Mouse (Mus musculus) liver, adult 2 months (tissue): ENCODE measurements at regions not wholly inside any gene's neighbourhood (a gene's known extent, or its start where the extent isn't known, plus 50 kb on each side); places are given as distances from the start of the nearest gene placed in this dataset.

Experiments used
- DNase-seq: peaks from one replicate; pipeline ENCODE4 v3.0.0-alpha.2; 2011; ENCODE audit warnings: low read depth, low spot score; ENCODE audit errors: extremely low read depth
- H3K27ac ChIP-seq: fragments of 200-500 bp; replicated peaks from 2 replicates; pipeline ENCODE4 v1.5.1; 2012; ENCODE audit warnings: low read depth, mild to moderate bottlenecking, control low read depth, inconsistent platforms, low read length; ENCODE audit not compliant: insufficient read depth
- H3K27me3 ChIP-seq: fragments of 200-500 bp; 2 replicates; pipeline ENCODE4 v1.6.1; 2012; ENCODE audit warnings: mild to moderate bottlenecking, moderate library complexity, low read length, inconsistent platforms; ENCODE audit not compliant: control insufficient read depth, insufficient read depth
- H3K36me3 ChIP-seq: fragments of 200-500 bp; 2 replicates; pipeline ENCODE4 v1.6.1; 2012; ENCODE audit warnings: low read length, inconsistent platforms; ENCODE audit not compliant: control insufficient read depth, insufficient read depth
- H3K4me1 ChIP-seq: fragments of 200-500 bp; 2 replicates; pipeline ENCODE4 v1.6.1; 2011; ENCODE audit warnings: low read length; ENCODE audit not compliant: control insufficient read depth, insufficient read depth
- H3K4me3 ChIP-seq: fragments of 200-500 bp; 2 replicates; pipeline ENCODE4 v1.5.1; 2011; ENCODE audit warnings: low read depth, mild to moderate bottlenecking, control low read depth, low read length, moderate library complexity; ENCODE audit not compliant: insufficient read depth
- H3K79me2 ChIP-seq: fragments of 200-500 bp; 2 replicates; pipeline ENCODE4 v1.6.1; 2012; ENCODE audit warnings: inconsistent platforms, mild to moderate bottlenecking, low read length, moderate library complexity; ENCODE audit not compliant: control insufficient read depth, insufficient read depth
- H3K9ac ChIP-seq: fragments of 200-500 bp; 2 replicates; pipeline ENCODE4 v1.6.1; 2012; ENCODE audit warnings: low read depth, mild to moderate bottlenecking, control low read depth, inconsistent platforms, low read length
- CTCF ChIP-seq: fragments of 200-500 bp; IDR thresholded peaks from 2 replicates; pipeline ENCODE4 v1.5.1; 2011; ENCODE audit warnings: low read depth, low read length, control low read depth
- POLR2A ChIP-seq: fragments of 200-500 bp; IDR thresholded peaks from 2 replicates; pipeline ENCODE4 v1.6.1; 2011; ENCODE audit warnings: low read length, control low read depth; ENCODE audit not compliant: insufficient read depth; ENCODE audit errors: extremely low read depth
- WGBS: fragments of 180-500 bp; shearing (Covaris S2); methylation state at CpG from one replicate; pipeline ENCODE4 v1.1.7; 2018; 5-methylcytosine and 5-hydroxymethylcytosine counted together

DNA sequence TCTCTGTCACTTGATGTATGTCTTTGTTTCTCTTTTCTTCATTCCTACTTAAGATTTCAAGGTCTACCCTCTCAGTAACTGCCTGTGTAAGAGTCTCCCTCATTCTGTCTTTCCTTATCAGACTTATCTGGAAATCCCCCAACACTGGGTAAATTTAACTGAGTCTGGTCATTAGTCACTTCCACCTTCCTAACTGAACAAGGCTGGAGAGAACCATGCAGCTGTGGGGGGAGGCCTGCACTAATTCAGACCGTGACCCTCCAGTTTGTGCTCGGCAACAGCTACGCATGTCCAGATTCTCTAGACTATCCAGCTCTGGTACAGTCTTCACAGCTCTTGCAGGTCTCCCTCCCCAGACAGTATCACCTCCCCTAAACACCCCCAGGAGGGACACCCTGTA, 103.3 kb downstream of the Prox1 start:
- 96% methylated on average over 3 of the region's 3 CpGs for WGBS

DNA sequence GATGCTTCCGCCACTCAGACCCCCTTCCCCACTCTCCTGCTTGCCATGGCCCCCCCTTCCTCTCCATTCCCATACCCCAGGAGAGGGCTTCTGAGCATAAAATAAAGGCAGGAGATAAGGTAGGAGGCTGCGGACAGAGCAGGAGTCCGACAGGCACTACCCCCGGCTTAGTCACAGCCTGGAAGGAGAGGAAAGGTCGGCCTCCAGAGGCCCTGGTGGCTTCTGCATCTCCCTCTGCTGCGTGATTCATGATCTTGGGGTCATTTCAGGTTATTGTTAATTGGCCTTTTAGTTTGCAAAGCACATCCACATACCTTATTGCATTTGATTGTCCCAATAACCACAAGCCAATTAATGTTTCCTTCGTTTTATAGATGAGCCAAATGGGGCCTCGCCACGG, 104.1 kb downstream of the Prox1 start:
- Histone ChIP-seq H3K36me3 (no peaks in the 10 kb centered on the region), H3K79me2 (no peaks in the 10 kb centered on the region), H3K27me3 (no peaks in the 10 kb centered on the region), H3K4me3 (no peak overlapping the region), H3K9ac (no peak overlapping the region), H3K27ac (no peak overlapping the region), H3K4me1 (no peaks in the 10 kb centered on the region; the same call in 1 of the 2 replicates)
- no peak for DNase-seq
- 90% methylated on average over 9 of the region's 9 CpGs for WGBS
- no peak for TF ChIP-seq CTCF
- TF ChIP-seq POLR2A, result no peak

More for the DNA sequence above, 103.3 kb downstream of the Prox1 start:
- Histone ChIP-seq H3K36me3 (no peaks in the 10 kb centered on the region), H3K9ac (no peak overlapping the region), H3K27ac (no peak overlapping the region), H3K4me1 (no peaks in the 10 kb centered on the region; the same call in 1 of the 2 replicates), H3K27me3 (no peaks in the 10 kb centered on the region), H3K4me3 (no peak overlapping the region), H3K79me2 (no peaks in the 10 kb centered on the region)
- DNase-seq, result no peak
- no peak for TF ChIP-seq CTCF
- TF ChIP-seq POLR2A, result no peak

DNA sequence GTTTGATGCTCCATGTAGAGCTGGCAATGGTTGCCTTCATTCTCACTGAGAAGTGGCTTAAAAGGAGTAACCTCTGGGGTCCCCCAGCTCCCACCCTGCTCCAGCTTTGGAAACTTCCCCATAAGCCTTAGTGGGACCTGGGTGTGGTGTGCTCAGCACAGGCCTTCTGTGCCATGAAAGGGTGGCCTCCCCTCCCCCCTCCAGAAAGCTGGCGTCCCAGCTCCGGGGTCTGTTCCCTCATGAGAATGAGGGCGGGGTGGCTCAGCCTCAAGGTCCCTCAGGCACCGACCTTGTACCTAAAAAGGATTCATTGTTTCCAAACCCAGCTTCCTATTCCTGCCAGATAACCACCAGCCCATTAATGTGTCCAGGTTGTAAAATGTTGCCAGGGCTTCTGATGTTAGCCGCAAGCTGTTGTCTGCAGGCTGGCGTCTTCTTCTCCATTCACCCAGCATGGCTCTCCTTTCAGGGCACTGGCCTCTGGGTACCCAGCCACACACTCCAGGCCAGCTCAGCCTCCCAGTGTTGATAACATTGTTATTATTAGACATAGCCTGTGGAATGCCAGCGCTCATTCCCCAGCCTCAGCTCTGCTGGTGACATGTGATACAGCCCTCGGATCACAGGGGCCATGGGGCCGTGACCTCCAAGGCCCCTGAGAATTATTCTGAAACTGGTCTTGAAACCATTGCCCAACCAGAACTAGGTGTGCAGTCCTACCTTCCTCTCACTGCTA, 108.8 kb downstream of the Prox1 start:
- DNase-seq, result peak; percentile 52

DNA sequence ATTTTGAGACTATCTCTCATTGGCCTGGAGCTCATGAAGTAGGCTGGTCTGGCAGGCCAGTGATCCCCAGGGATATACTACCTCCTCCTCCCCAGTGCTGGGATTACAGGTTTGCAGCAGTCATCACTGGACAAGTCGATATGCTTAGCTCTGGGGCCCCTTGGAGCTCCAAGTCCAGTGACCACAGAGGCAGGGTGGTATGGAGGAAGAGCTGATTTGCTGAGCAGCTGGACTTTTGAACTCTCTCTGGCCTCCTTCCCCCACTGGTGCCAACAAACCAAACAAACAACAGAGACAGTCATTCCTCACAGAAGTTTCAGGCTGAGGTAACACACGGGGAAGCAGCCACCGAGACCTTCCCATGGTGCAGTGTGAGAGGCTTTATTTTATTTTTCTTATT, 111.5 kb downstream of the Prox1 start:
- peak overlapping the region; percentile 99 for H3K27ac ChIP-seq
- no peak for TF ChIP-seq CTCF
- 0 out of 2 replicates have a peak, but pooled peaks have one; percentile 11 for TF ChIP-seq POLR2A
- peak overlapping the region; percentile 49; the same call in 1 of the 2 replicates for H3K4me3 ChIP-seq
- WGBS, result 14% methylated on average over 3 of the region's 3 CpGs
- H3K27me3 ChIP-seq, result no peaks in the 10 kb centered on the region
- H3K4me1 ChIP-seq, result peaks cover 18% of the 10 kb centered on the region
- H3K9ac ChIP-seq, result peak overlapping the region; percentile 79
- DNase-seq, result peak; percentile 91
- no peaks in the 10 kb centered on the region for H3K79me2 ChIP-seq
- H3K36me3 ChIP-seq, result no peaks in the 10 kb centered on the region

More for the DNA sequence above, 108.8 kb downstream of the Prox1 start:
- TF ChIP-seq CTCF, result no peak
- TF ChIP-seq POLR2A, result no peak
- Histone ChIP-seq H3K79me2 (no peaks in the 10 kb centered on the region), H3K4me3 (no peak overlapping the region), H3K9ac (no peak overlapping the region), H3K4me1 (peaks cover 17% of the 10 kb centered on the region), H3K27me3 (no peaks in the 10 kb centered on the region), H3K36me3 (no peaks in the 10 kb centered on the region), H3K27ac (no peak overlapping the region)
- WGBS, result 67% methylated on average over 9 of the region's 9 CpGs

DNA sequence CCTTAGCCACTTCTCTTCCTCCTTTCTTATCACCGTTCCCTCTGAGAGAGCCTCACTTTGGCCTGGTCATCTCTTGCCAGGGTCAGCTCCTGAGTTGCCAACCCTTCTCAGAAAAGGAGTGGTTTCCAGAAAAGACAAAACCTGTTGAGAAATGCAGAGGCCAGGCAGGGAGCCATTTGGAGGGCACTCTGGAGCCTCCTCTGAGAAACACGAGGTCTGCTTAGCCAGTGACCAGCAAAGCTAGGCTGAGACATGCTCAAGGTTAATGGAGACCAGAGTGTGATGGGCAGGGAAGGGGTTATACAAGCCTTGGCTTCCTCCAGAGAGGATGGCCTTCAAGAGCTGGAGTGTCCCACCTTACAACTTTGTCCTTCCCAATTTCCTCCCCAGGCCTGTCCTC, 113.6 kb downstream of the Prox1 start:
- Histone ChIP-seq H3K9ac (no peak overlapping the region), H3K27ac (peak overlapping the region; percentile 64), H3K36me3 (no peaks in the 10 kb centered on the region), H3K79me2 (no peaks in the 10 kb centered on the region), H3K4me1 (peaks cover 18% of the 10 kb centered on the region), H3K27me3 (no peaks in the 10 kb centered on the region), H3K4me3 (no peak overlapping the region)
- DNase-seq, result peak; percentile 48
- 17% methylated on average over 2 of the region's 2 CpGs for WGBS
- no peak for TF ChIP-seq POLR2A
- TF ChIP-seq CTCF, result no peak

DNA sequence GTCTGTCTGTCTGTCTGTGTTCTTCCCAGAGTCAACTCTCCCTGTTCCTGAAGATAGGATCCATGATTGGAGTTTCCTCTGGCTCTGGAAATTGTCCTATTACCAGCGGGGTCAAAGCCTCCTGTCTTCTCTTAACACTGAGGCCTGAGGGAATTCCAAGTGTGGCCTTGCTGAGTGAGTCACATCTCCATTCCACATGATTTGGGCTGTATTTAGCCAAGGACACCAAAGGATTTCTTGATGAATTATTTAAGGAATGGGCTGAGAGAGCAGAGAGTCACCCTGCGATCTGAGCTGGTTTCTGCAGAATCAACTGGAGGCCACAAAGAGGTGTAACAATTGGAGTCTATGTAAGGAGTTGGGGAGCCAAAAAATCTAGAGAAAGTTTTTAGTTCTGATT, 118.6 kb downstream of the Prox1 start:
- TF ChIP-seq CTCF (no peak), POLR2A (no peak)
- Histone ChIP-seq H3K27ac (no peak overlapping the region), H3K4me3 (no peak overlapping the region), H3K27me3 (no peaks in the 10 kb centered on the region), H3K4me1 (peaks cover 12% of the 10 kb centered on the region), H3K9ac (no peak overlapping the region), H3K36me3 (no peaks in the 10 kb centered on the region), H3K79me2 (no peaks in the 10 kb centered on the region)
- DNase-seq, result no peak
- WGBS, result 89% methylated on average over 2 of the region's 2 CpGs
